Mouse (Mus musculus) MEL (cell line): ENCODE measurements around the gene Vars.

Source experiments
- CHD2 ChIP-seq: IDR thresholded peaks from 2 replicates; pipeline ENCODE4 v1.6.1; 2011; ENCODE audit warnings: low read length, improper control_type of control experiment
- CTCF ChIP-seq, 3 experiments: IDR thresholded peaks in 2 of 3; conservative IDR thresholded peaks in 1 of 3; 2 replicates each; pipeline ENCODE4 v1.5.1; 2011 to 2012; ENCODE audit warnings: low read length in 3 of 3, low read depth in 2 of 3, mild to moderate bottlenecking in 2 of 3, improper control_type of control experiment in 1 of 3, inconsistent platforms in 1 of 3, mixed read lengths in 1 of 3, moderate library complexity in 1 of 3; ENCODE audit not compliant: control insufficient read depth in 1 of 3, insufficient read depth in 1 of 3, poor library complexity in 1 of 3, severe bottlenecking in 1 of 3
- EP300 ChIP-seq, 2 experiments: IDR thresholded peaks; 2 replicates each; pipeline ENCODE4 v1.6.1; 2011; ENCODE audit warnings: improper control_type of control experiment in 2 of 2, low read length in 2 of 2, low read depth in 1 of 2, mild to moderate bottlenecking in 1 of 2
- TCF12 ChIP-seq: IDR thresholded peaks from 2 replicates; pipeline ENCODE4 v1.6.1; 2014; ENCODE audit warnings: low read depth, mild to moderate bottlenecking, inconsistent platforms, low read length, improper control_type of control experiment, moderate library complexity

DNA sequence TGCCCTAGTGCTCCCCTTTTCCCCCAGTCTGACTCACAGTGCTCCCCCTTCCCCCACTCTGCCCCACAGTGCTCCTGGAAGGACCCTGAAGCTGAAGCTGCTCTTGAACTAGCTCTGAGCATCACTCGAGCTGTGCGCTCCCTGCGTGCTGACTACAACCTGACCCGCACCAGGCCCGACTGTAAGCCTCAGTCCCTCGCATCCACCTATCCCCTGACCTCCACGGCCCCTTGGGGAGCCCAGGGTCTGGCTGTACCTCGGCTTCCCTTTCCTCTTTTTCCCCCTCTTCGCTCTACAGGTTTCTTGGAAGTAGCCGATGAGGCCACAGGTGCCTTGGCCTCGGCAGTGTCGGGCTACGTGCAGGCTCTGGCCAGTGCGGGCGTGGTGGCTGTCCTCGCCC lies 14.5 kb downstream of the Vars start:
- TF ChIP-seq TCF12 (no peak), CHD2 (no peak), EP300 (IDR thresholded peaks at IDR 0.05; ENCODE audit: low read depth in 1 of 2, low read length in 2 of 2) (no peak), CTCF (IDR thresholded peaks at IDR 0.05 in 2 of 3, conservative IDR thresholded peaks at IDR 0.05 in 1 of 3; ENCODE audit: control insufficient read depth in 1 of 3, insufficient read depth in 1 of 3, low read depth in 2 of 3, low read length in 3 of 3, poor library complexity in 1 of 3, severe bottlenecking in 1 of 3) (no peak)
